Mouse (Mus musculus) cerebellum, postnatal 36 days (tissue): Measurements from ENCODE around the gene Adgrb3.
A peak's percentile ranks its signal among the peaks of the same experiment; 100 is the strongest.
"Not testable (repeated sequence)": the region's sequence is repeated elsewhere in the genome, so short reads cannot be mapped to it uniquely, and the experiment has no call there.

Experiments used
- DNase-seq, 2 experiments: peaks; one replicate each; pipeline ENCODE4 v3.0.0; 2021 to 2022; ENCODE audit warnings: mixed read lengths in 2 of 2

The Adgrb3 gene

GRCm38 (mm10) chr1:25088010-25088719 lies 741.3 kb downstream of the Adgrb3 start:
- no peak for DNase-seq

- DNase-seq: peak; percentile 79 to 83
Observed at GRCm38 (mm10) chr1:25085616-25086372, 743.7 kb downstream of the Adgrb3 start.

GRCm38 (mm10) chr1:25082377-25082776 lies 747.1 kb downstream of the Adgrb3 start:
- no peak for DNase-seq

GRCm38 (mm10) chr1:25081265-25081849 lies 748.1 kb downstream of the Adgrb3 start:
- no peak for DNase-seq

- DNase-seq: no peak
Observed at GRCm38 (mm10) chr1:25079395-25079794, 750.1 kb downstream of the Adgrb3 start.

- DNase-seq: no peak
Observed at GRCm38 (mm10) chr1:25075952-25076351, 753.6 kb downstream of the Adgrb3 start.

- no peak for DNase-seq
Observed at GRCm38 (mm10) chr1:25063964-25064363, 765.5 kb downstream of the Adgrb3 start.

- no peak for DNase-seq
Observed at GRCm38 (mm10) chr1:25060935-25061334, 768.6 kb downstream of the Adgrb3 start.

- peak; percentile 27 to 52 for DNase-seq
Observed at GRCm38 (mm10) chr1:25060191-25060590, 769.3 kb downstream of the Adgrb3 start.

- DNase-seq: peak; percentile 15 to 46
Observed at GRCm38 (mm10) chr1:25057656-25058055, 771.9 kb downstream of the Adgrb3 start.

GRCm38 (mm10) chr1:25057212-25057611 lies 772.3 kb downstream of the Adgrb3 start:
- no peak for DNase-seq

GRCm38 (mm10) chr1:25042091-25042490 lies 787.4 kb downstream of the Adgrb3 start:
- DNase-seq: no peak

GRCm38 (mm10) chr1:25034161-25034560 lies 795.3 kb downstream of the Adgrb3 start:
- DNase-seq: peak; percentile 25 to 41

- peak; percentile 46 to 52 for DNase-seq
Observed at GRCm38 (mm10) chr1:25033155-25034095, 796.1 kb downstream of the Adgrb3 start.

- no peak for DNase-seq
Observed at GRCm38 (mm10) chr1:25023156-25023555, 806.4 kb downstream of the Adgrb3 start.

- not testable (repeated sequence) for DNase-seq
Observed at GRCm38 (mm10) chr1:25017851-25018250, 811.7 kb downstream of the Adgrb3 start.
